Mouse (Mus musculus): Measurements from ENCODE around the gene Chrnb4.

Gene Chrnb4

GRCm38 (mm10) chr9:55048211-55048880, at the start of gene Chrnb4:
TSS of gene Chrnb4 (minus strand) at chr9:55048779.
- no peak for DNase-seq

- no peak for DNase-seq
Measured at GRCm38 (mm10) chr9:55096870-55097269, 48.3 kb upstream of the Chrnb4 start.

GRCm38 (mm10) chr9:55096033-55096432, 47.5 kb upstream of the Chrnb4 start:
- no peak for DNase-seq

GRCm38 (mm10) chr9:55090141-55090540, 41.6 kb upstream of the Chrnb4 start:
- no peak for DNase-seq

GRCm38 (mm10) chr9:55089226-55089625, 40.6 kb upstream of the Chrnb4 start:
- DNase-seq = peak in 1 of 2 experiments; percentile 57

GRCm38 (mm10) chr9:55083154-55083913, 34.8 kb upstream of the Chrnb4 start:
- DNase-seq = peak; percentile 87 to 92

GRCm38 (mm10) chr9:55067965-55068265, 19.3 kb upstream of the Chrnb4 start:
- no peak for DNase-seq

GRCm38 (mm10) chr9:55067260-55067964, 18.8 kb upstream of the Chrnb4 start:
- DNase-seq = peak; percentile 74 to 75

- peak; percentile 75 to 82 for DNase-seq
Measured at GRCm38 (mm10) chr9:55065241-55065640, 16.7 kb upstream of the Chrnb4 start.

- DNase-seq = no peak
Measured at GRCm38 (mm10) chr9:55058067-55058466, 9.5 kb upstream of the Chrnb4 start.

- DNase-seq = peak in 1 of 2 experiments; percentile 41
Measured at GRCm38 (mm10) chr9:55055386-55055930, 6.9 kb upstream of the Chrnb4 start.

GRCm38 (mm10) chr9:55046764-55047163, 1.8 kb downstream of the Chrnb4 start:
- DNase-seq = no peak

GRCm38 (mm10) chr9:55045001-55045400, 3.6 kb downstream of the Chrnb4 start:
- no peak for DNase-seq

GRCm38 (mm10) chr9:55043688-55044087, 4.9 kb downstream of the Chrnb4 start:
- DNase-seq = no peak

- peak; percentile 67 for DNase-seq
Measured at GRCm38 (mm10) chr9:55041389-55041788, 7.2 kb downstream of the Chrnb4 start.

- peak; percentile 76 to 81 for DNase-seq
Measured at GRCm38 (mm10) chr9:55039983-55040382, 8.6 kb downstream of the Chrnb4 start.

- DNase-seq = peak in 1 of 2 experiments; percentile 25
Measured at GRCm38 (mm10) chr9:55038948-55039347, 9.6 kb downstream of the Chrnb4 start.

- no peak for DNase-seq
Measured at GRCm38 (mm10) chr9:55031435-55032167, 17.0 kb downstream of the Chrnb4 start.

- DNase-seq = peak; percentile 45 to 51
Measured at GRCm38 (mm10) chr9:55026275-55026663, 22.3 kb downstream of the Chrnb4 start, which contains the start of gene Chrna3. TSS of gene Chrna3 (minus strand) at chr9:55026562.

GRCm38 (mm10) chr9:55025534-55026274, 22.9 kb downstream of the Chrnb4 start:
- DNase-seq = no peak

- peak; percentile 93 to 97 for DNase-seq
Measured at GRCm38 (mm10) chr9:55023902-55024583, 24.5 kb downstream of the Chrnb4 start.

Measured in cerebellum, postnatal 14 days (tissue).